Comparison of ENCODE assay signal across 19 mouse cellular contexts in the genomic region with DNA sequence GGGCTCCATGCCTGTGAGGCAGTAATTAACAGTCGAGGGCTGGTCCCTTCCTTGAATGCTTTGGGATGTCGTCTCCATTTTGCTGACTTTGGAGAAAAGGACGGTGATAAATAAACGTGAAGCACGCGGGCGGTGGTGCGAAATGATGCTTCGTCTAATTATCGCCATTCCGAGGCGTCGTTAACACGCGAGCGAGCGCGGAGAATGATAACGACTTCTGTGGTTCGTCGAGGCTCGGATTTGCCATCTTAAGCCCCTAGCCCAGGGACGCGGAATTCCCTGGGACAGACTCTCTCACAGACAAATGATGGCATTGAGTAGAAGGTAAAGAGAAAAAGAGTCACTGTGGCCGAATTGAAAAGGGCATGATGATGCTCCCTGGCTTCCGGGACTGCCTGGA.
DNase-seq lines count a peak whose midpoint lies in the region; ATAC-seq and TF ChIP-seq lines count a peak whose summit lies in the region.
"Had no signal": no experiment of that assay in that cellular context is flagged by ENCODE, and none has a peak within 500 bp of the region (broad histone marks: within the 10 kb centered on the region; RNA-seq: fewer than 3 reads in every experiment).

No protein-coding gene starts in this region.

- H3K9me3 ChIP-seq in hindbrain, embryonic 12.5 days (replicated peaks), result no peaks in the 10 kb centered on the region
- H3K9me3 ChIP-seq in hindbrain, embryonic 16.5 days (ENCODE audit: control insufficient read depth, low read length), result no peaks in the 10 kb centered on the region
- no peaks in the 10 kb centered on the region for H3K9me3 ChIP-seq in neural tube, embryonic 14.5 days (ENCODE audit: control insufficient read depth, low read length)

- intact Hi-C loops in left cerebral cortex, postnatal 14 days (cut with DNase I), result no loop called here

- H3K4me2 ChIP-seq in hindbrain, embryonic 12.5 days (replicated peaks), result no peak overlapping the region
- no peak overlapping the region for H3K4me2 ChIP-seq in hindbrain, embryonic 16.5 days (ENCODE audit: low read length)
- H3K4me2 ChIP-seq in neural tube, embryonic 14.5 days (ENCODE audit: low read depth, low read length), result no peak overlapping the region; the same call in 1 of the 2 replicates

- no peaks in the 10 kb centered on the region for H3K36me3 ChIP-seq in hindbrain, embryonic 12.5 days
- H3K36me3 ChIP-seq in hindbrain, embryonic 16.5 days (ENCODE audit: control insufficient read depth, insufficient read depth, low read length), result no peaks in the 10 kb centered on the region
- no peaks in the 10 kb centered on the region for H3K36me3 ChIP-seq in testis, adult 2 months (ENCODE audit: control insufficient read depth, insufficient read depth, low read length)
- H3K36me3 ChIP-seq in neural tube, embryonic 14.5 days (ENCODE audit: control insufficient read depth, insufficient read depth, low read length), result no peaks in the 10 kb centered on the region

- H3K27ac ChIP-seq in hindbrain, embryonic 12.5 days, result 0 out of 2 replicates have a peak overlapping the region, but pooled peaks have one; percentile 1
- no peak overlapping the region for H3K27ac ChIP-seq in hindbrain, embryonic 16.5 days (ENCODE audit: low read depth, low read length)
- peak overlapping the region; percentile 64 for H3K27ac ChIP-seq in testis, adult 2 months (ENCODE audit: control insufficient read depth, insufficient read depth, low read depth, low read length)
- peak overlapping the region; percentile 55 for H3K27ac ChIP-seq in neural tube, embryonic 14.5 days (ENCODE audit: low read depth, low read length)
- H3K27ac ChIP-seq: gastrocnemius, adult 2 months; kidney, postnatal 0 days had no signal

- 0 out of 2 replicates have a peak, but pooled peaks have one; percentile 24 for TF ChIP-seq POLR2A in testis, adult 2 months (IDR thresholded peaks at IDR 0.05; ENCODE audit: control insufficient read depth, low read depth, low read length)

- H3K27me3 ChIP-seq in hindbrain, embryonic 12.5 days, result no peaks in the 10 kb centered on the region
- H3K27me3 ChIP-seq in hindbrain, embryonic 16.5 days (replicated peaks; ENCODE audit: control insufficient read depth, insufficient read depth, low read length), result no peaks in the 10 kb centered on the region
- no peaks in the 10 kb centered on the region for H3K27me3 ChIP-seq in testis, adult 2 months (ENCODE audit: control insufficient read depth, insufficient read depth, low read length)
- H3K27me3 ChIP-seq in neural tube, embryonic 14.5 days (ENCODE audit: control insufficient read depth, insufficient read depth, low read length), result no peaks in the 10 kb centered on the region

- no peak for DNase-seq in testis, postnatal 14 days (ENCODE audit: low spot score)
- no peak for DNase-seq in thymus, postnatal 14 days
- DNase-seq in left cerebral cortex, postnatal 14 days (ENCODE audit: low spot score in 2 of 2), result no peak
- DNase-seq: cerebellum, adult 11-12 months; cerebellum, postnatal 10 days; gastrocnemius, adult 2 months; kidney, adult 2 months; lung, postnatal 4 days; right cerebral cortex, adult 18-20 months; right cerebral cortex, postnatal 4 days; thymus, adult 18-20 months; thymus, postnatal 4 days had no signal

- 65% methylated on average over 26 of the region's 26 CpGs for WGBS in hindbrain, embryonic 12.5 days
- WGBS in hindbrain, embryonic 16.5 days, result 45% methylated on average over 26 of the region's 26 CpGs
- 27% methylated on average over 26 of the region's 26 CpGs for WGBS in neural tube, embryonic 14.5 days

- no peak for TF ChIP-seq CTCF in testis, adult 2 months (IDR thresholded peaks at IDR 0.05; ENCODE audit: control insufficient read depth, insufficient read depth, insufficient replicate concordance, low read depth, low read length)

- ATAC-seq in hindbrain, embryonic 12.5 days (ENCODE audit: low FRiP score), result no peak
- no peak for ATAC-seq in hindbrain, embryonic 16.5 days
- 0 out of 2 replicates have a peak, but pooled peaks have one; percentile 29 for ATAC-seq in neural tube, embryonic 14.5 days (ENCODE audit: low read depth)
- ATAC-seq: midbrain, embryonic 16.5 days had no signal

- H3K4me3 ChIP-seq in hindbrain, embryonic 12.5 days, result no peak overlapping the region
- H3K4me3 ChIP-seq in hindbrain, embryonic 16.5 days (ENCODE audit: low read length), result no peak overlapping the region
- peak overlapping the region; percentile 79 for H3K4me3 ChIP-seq in testis, adult 2 months (ENCODE audit: control insufficient read depth, low read depth, low read length)
- H3K4me3 ChIP-seq in neural tube, embryonic 14.5 days (ENCODE audit: low read depth, low read length), result no peak overlapping the region
- H3K4me3 ChIP-seq: gastrocnemius, adult 2 months; myocyte had no signal

- H3K9ac ChIP-seq in hindbrain, embryonic 12.5 days, result no peak overlapping the region
- no peak overlapping the region for H3K9ac ChIP-seq in hindbrain, embryonic 16.5 days (ENCODE audit: low read depth, low read length)
- no peak overlapping the region for H3K9ac ChIP-seq in neural tube, embryonic 14.5 days (replicated peaks; ENCODE audit: low read depth, low read length)

- no peaks in the 10 kb centered on the region for H3K4me1 ChIP-seq in hindbrain, embryonic 12.5 days
- no peaks in the 10 kb centered on the region for H3K4me1 ChIP-seq in hindbrain, embryonic 16.5 days (ENCODE audit: control insufficient read depth, insufficient read depth, low read depth, low read length)
- peaks cover 7% of the 10 kb centered on the region; the same call in 1 of the 2 replicates for H3K4me1 ChIP-seq in testis, adult 2 months (ENCODE audit: control insufficient read depth, insufficient read depth, low read length)
- H3K4me1 ChIP-seq in neural tube, embryonic 14.5 days (ENCODE audit: control insufficient read depth, insufficient read depth, low read length), result peaks cover 6% of the 10 kb centered on the region; the same call in 1 of the 2 replicates
